Mouse (Mus musculus): Measurements from ENCODE around the gene Serpinb1a. TPM values are rescaled to one million over a fixed set of nuclear protein-coding genes. Genes with fewer than 3 reads are reported as not detected.

Serpinb1a gene
- total and polyA plus RNA-seq, 2 experiments from 2014 or later = 1.8 to 13.8 TPM

DNA sequence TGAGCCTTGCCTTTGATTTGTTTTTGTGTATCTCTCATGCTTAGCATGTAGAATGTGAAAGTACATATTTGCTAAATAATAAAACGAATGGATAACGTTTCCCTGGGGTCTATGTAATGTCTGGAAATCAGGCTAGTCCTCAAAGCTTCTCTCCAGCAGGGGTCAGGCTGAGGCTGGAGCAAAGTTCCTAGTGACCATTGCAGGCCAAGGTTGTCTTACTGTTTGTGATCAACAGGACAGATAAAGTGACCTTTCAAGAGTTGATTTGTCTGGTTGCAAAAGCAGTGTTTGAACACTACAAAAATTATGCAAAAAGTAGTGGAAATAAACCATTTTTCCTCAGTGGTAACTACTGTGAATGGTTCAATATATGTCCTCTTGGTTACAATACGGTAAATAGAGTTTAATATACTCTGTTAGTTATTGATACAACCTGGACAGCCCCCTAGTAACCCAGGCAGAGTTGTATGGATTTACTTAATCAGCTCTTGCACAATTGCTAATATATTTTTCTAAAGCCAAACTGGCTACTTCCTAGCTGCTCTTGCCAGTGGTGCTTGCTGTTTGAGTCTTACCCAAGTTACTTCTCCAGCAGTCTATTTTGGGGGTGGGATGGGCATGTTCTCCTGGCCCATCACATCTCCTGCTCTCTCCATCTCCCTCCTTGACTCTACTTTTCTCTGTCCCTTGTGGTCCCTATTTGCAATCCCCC lies 23.7 kb downstream of the Serpinb1a start:
- Histone ChIP-seq H3K36me3 (replicated peaks; ENCODE audit: control insufficient read depth, insufficient read depth, low read length) (peaks cover 10% of the 10 kb centered on the region; the same call in 1 of the 2 replicates), H3K27me3 (ENCODE audit: control insufficient read depth, insufficient read depth, low read length) (no peaks in the 10 kb centered on the region), H3K4me1 (ENCODE audit: control insufficient read depth, insufficient read depth) (peaks cover 4% of the 10 kb centered on the region; the same call in 1 of the 2 replicates), H3K27ac (ENCODE audit: low read depth) (no peak overlapping the region), H3K9me3 (replicated peaks; ENCODE audit: control insufficient read depth, low read length) (no peaks in the 10 kb centered on the region), H3K9ac (replicated peaks; ENCODE audit: low read depth, low read length) (no peak overlapping the region), H3K4me2 (ENCODE audit: low read depth, low read length) (no peak overlapping the region), H3K4me3 (ENCODE audit: low read depth, low read length) (no peak overlapping the region)
- DNase-seq (ENCODE audit: low spot score) = no peak
- no peak for ATAC-seq (ENCODE audit: insufficient read depth, low read depth)
- WGBS = 72% methylated on average over 3 of the region's 3 CpGs
- TF ChIP-seq CTCF (IDR thresholded peaks at IDR 0.05; ENCODE audit: low read depth) (no peak; the same call in 1 of the 2 replicates), EP300 (IDR thresholded peaks at IDR 0.05; ENCODE audit: low read depth) (no peak)

DNA sequence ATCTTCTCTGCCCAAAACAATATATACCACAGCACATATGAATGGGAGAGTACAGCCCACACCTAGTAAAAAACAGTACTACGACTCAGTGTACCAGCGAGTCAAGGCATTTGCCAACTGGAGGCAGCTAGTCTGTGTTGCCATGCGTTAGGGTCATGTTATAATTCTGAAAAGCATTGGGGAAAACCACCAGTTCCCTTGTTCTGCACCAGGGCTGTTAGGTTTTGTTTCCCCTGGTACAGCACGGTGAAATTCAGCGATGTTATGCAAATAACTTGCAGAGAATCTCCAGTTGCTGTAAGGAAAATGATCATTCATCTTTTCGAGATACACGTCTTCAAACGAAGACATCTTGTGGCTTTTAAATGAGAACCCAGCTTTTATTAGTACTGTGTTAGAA lies 25.4 kb downstream of the Serpinb1a start:
- Histone ChIP-seq H3K9ac (replicated peaks; ENCODE audit: low read depth, low read length) (no peak overlapping the region), H3K9me3 (replicated peaks; ENCODE audit: control insufficient read depth, low read length) (no peaks in the 10 kb centered on the region), H3K4me2 (ENCODE audit: low read depth, low read length) (no peak overlapping the region), H3K4me3 (ENCODE audit: low read depth, low read length) (no peak overlapping the region), H3K27ac (ENCODE audit: low read depth) (no peak overlapping the region), H3K36me3 (replicated peaks; ENCODE audit: control insufficient read depth, insufficient read depth, low read length) (peaks cover 27% of the 10 kb centered on the region), H3K27me3 (ENCODE audit: control insufficient read depth, insufficient read depth, low read length) (no peaks in the 10 kb centered on the region), H3K4me1 (ENCODE audit: control insufficient read depth, insufficient read depth) (no peaks in the 10 kb centered on the region)
- no peak for ATAC-seq (ENCODE audit: insufficient read depth, low read depth)
- no peak for DNase-seq (ENCODE audit: low spot score)
- WGBS = 88% methylated on average over 8 of the region's 8 CpGs
- TF ChIP-seq CTCF (IDR thresholded peaks at IDR 0.05; ENCODE audit: low read depth) (no peak), EP300 (IDR thresholded peaks at IDR 0.05; ENCODE audit: low read depth) (no peak)

DNA sequence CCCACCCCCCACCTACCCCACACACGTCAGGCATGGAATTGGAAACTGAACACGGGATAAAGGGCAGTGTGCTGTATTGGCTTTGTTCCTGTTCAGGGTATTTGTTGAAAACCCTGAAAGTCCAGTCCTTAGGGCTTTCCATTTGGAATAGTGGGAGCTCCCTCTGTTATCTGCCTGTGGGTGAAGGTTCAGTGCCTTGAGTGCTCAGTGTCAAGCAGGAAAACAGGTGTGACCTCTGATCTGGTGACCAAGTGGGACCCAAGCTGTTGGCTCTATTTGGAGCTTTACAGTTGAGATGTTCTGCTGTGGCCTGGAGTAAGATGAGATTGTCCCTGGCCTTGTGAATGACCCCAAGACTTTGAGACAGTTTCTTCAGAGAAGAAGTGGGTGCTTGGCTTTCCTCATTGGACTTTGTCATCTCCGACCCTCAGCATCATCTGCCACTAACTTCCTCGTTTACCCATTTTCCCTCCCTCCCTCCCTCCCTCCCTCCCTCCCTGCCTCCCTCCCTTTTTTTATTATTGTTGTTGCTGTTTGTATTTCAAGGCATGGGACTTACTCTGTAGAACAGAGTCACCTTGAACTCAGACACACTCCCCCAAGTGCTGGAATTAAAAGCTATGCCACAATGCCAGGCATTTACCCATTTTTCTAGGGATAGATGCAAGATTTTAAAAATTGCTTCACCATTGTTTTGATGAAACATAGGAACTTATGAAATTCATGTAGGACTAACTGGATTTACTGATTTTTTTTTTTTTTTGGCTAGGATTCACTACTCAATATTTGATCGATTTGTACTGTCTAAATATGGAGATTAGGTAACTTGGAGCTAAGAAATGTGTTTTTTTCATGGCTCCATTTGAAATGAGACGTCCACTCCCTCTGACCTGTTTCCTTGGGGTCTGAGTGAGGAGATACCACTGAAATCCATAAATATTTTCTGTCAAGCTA lies 26.3 kb downstream of the Serpinb1a start:
- Histone ChIP-seq H3K27ac (ENCODE audit: low read depth) (no peak overlapping the region), H3K4me1 (ENCODE audit: control insufficient read depth, insufficient read depth) (no peaks in the 10 kb centered on the region), H3K4me3 (ENCODE audit: low read depth, low read length) (no peak overlapping the region), H3K36me3 (replicated peaks; ENCODE audit: control insufficient read depth, insufficient read depth, low read length) (peaks cover 36% of the 10 kb centered on the region), H3K9ac (replicated peaks; ENCODE audit: low read depth, low read length) (no peak overlapping the region), H3K27me3 (ENCODE audit: control insufficient read depth, insufficient read depth, low read length) (no peaks in the 10 kb centered on the region), H3K9me3 (replicated peaks; ENCODE audit: control insufficient read depth, low read length) (no peaks in the 10 kb centered on the region), H3K4me2 (ENCODE audit: low read depth, low read length) (no peak overlapping the region)
- DNase-seq (ENCODE audit: low spot score) = no peak
- TF ChIP-seq CTCF (IDR thresholded peaks at IDR 0.05; ENCODE audit: low read depth) (no peak), EP300 (IDR thresholded peaks at IDR 0.05; ENCODE audit: low read depth) (no peak)
- no peak for ATAC-seq (ENCODE audit: insufficient read depth, low read depth)
- WGBS = 79% methylated on average over 6 of the region's 6 CpGs

DNA sequence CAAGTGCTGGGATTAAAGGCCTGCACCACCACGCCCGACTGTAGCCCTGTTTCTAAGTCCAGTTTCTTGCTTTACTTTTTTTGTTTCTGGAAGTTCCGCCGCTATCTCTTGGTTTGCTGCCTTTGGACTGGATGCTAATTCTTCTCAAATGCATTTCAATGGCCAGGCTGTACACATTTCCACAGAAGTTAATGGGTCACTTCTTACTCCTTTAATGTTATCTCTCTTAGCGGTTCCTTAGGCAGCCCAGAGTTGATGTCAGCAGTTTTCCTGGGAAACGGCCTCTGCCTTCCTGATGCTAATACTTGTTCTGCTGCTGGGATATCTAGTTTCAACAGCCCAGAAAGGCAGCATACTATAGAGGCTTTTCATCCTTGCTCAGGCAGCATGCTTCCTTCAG lies 27.9 kb downstream of the Serpinb1a start:
- no peak for DNase-seq (ENCODE audit: low spot score)
- Histone ChIP-seq H3K27ac (ENCODE audit: low read depth) (no peak overlapping the region), H3K4me1 (ENCODE audit: control insufficient read depth, insufficient read depth) (no peaks in the 10 kb centered on the region), H3K4me2 (ENCODE audit: low read depth, low read length) (no peak overlapping the region), H3K27me3 (ENCODE audit: control insufficient read depth, insufficient read depth, low read length) (no peaks in the 10 kb centered on the region), H3K9me3 (replicated peaks; ENCODE audit: control insufficient read depth, low read length) (no peaks in the 10 kb centered on the region), H3K36me3 (replicated peaks; ENCODE audit: control insufficient read depth, insufficient read depth, low read length) (peaks cover 48% of the 10 kb centered on the region), H3K4me3 (ENCODE audit: low read depth, low read length) (no peak overlapping the region), H3K9ac (replicated peaks; ENCODE audit: low read depth, low read length) (no peak overlapping the region)
- WGBS = 75% methylated on average over 6 of the region's 6 CpGs
- TF ChIP-seq CTCF (IDR thresholded peaks at IDR 0.05; ENCODE audit: low read depth) (no peak), EP300 (IDR thresholded peaks at IDR 0.05; ENCODE audit: low read depth) (no peak)
- ATAC-seq (ENCODE audit: insufficient read depth, low read depth) = no peak

DNA sequence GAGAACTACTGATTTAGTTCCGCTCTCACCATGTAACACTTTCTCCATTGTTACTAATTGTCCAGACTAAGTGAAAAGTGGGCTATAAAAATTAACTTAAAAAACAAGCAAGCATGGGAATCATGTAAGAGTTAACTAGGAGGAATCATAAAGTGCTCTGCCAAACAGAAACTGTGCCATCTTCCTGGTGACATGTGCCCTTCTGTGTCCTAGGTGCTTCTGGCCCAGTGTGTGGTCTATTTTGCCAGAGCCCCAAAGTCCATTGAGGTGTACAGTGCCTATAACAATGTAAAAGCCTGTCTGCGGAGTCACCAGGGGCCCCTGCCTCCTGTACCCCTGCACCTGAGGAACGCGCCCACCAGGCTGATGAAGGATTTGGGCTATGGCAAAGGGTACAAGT lies 29.3 kb downstream of the Serpinb1a start:
- Histone ChIP-seq H3K9ac (replicated peaks; ENCODE audit: low read depth, low read length) (no peak overlapping the region), H3K4me1 (ENCODE audit: control insufficient read depth, insufficient read depth) (no peaks in the 10 kb centered on the region), H3K4me2 (ENCODE audit: low read depth, low read length) (no peak overlapping the region), H3K27me3 (ENCODE audit: control insufficient read depth, insufficient read depth, low read length) (no peaks in the 10 kb centered on the region), H3K9me3 (replicated peaks; ENCODE audit: control insufficient read depth, low read length) (no peaks in the 10 kb centered on the region), H3K4me3 (ENCODE audit: low read depth, low read length) (no peak overlapping the region), H3K27ac (ENCODE audit: low read depth) (no peak overlapping the region), H3K36me3 (replicated peaks; ENCODE audit: control insufficient read depth, insufficient read depth, low read length) (peaks cover 59% of the 10 kb centered on the region)
- ATAC-seq (ENCODE audit: insufficient read depth, low read depth) (no peak), DNase-seq (ENCODE audit: low spot score) (no peak)
- TF ChIP-seq EP300 (IDR thresholded peaks at IDR 0.05; ENCODE audit: low read depth) (no peak), CTCF (IDR thresholded peaks at IDR 0.05; ENCODE audit: low read depth) (no peak)
- WGBS = over 99% methylated on average over 4 of the region's 4 CpGs

All from heart, postnatal 0 days (tissue).